Mouse (Mus musculus) neural tube, embryonic 11.5 days (tissue): ENCODE measurements at regions not wholly inside any gene's neighbourhood (a gene's known extent, or its start where the extent isn't known, plus 50 kb on each side); places are given as distances from the start of the nearest gene placed in this dataset.
A peak's percentile ranks its signal among the peaks of the same experiment; 100 is the strongest.

ENCODE experiments used
- ATAC-seq: fragments of 200-750 bp; cut with Nextera tagmentation; 2 replicates; pipeline ENCODE4 v1.8.0; 2017; ENCODE audit warnings: moderate number of reproducible peaks, mild to moderate bottlenecking, moderate TSS enrichment, moderate library complexity; ENCODE audit not compliant: insufficient read depth, low FRiP score, low TSS enrichment
- DNase-seq: peaks from one replicate; pipeline ENCODE4 v3.0.0-alpha.2; 2015; ENCODE audit warnings: low spot score
- H3K27ac ChIP-seq: fragments of 300-500 bp; sonication (generic); 2 replicates; pipeline ENCODE4 v1.5.1; 2014; ENCODE audit warnings: low read depth, mild to moderate bottlenecking, low read length
- H3K27me3 ChIP-seq: fragments of 300-500 bp; sonication (generic); 2 replicates; pipeline ENCODE4 v1.6.1; 2014; ENCODE audit warnings: mild to moderate bottlenecking, low read length, mixed read lengths; ENCODE audit not compliant: control insufficient read depth, insufficient read depth
- H3K36me3 ChIP-seq: fragments of 300-500 bp; sonication (generic); 2 replicates; pipeline ENCODE4 v1.6.1; 2014; ENCODE audit warnings: mild to moderate bottlenecking, low read length, moderate library complexity, mixed read lengths; ENCODE audit not compliant: control insufficient read depth, insufficient read depth
- H3K4me1 ChIP-seq: fragments of 300-500 bp; sonication (generic); 2 replicates; pipeline ENCODE4 v1.6.1; 2014; ENCODE audit warnings: low read length, mixed read lengths; ENCODE audit not compliant: control insufficient read depth, insufficient read depth
- H3K4me2 ChIP-seq: fragments of 300-500 bp; sonication (generic); 2 replicates; pipeline ENCODE4 v1.6.1; 2014; ENCODE audit warnings: low read depth, mild to moderate bottlenecking, moderate library complexity
- H3K4me3 ChIP-seq: fragments of 300-500 bp; sonication (generic); 2 replicates; pipeline ENCODE4 v1.5.1; 2014; ENCODE audit warnings: low read depth, low read length
- H3K9ac ChIP-seq: fragments of 300-500 bp; sonication (generic); 2 replicates; pipeline ENCODE4 v1.6.1; 2014; ENCODE audit warnings: mild to moderate bottlenecking, low read length
- H3K9me3 ChIP-seq: fragments of 300-500 bp; sonication (generic); 2 replicates; pipeline ENCODE4 v1.6.1; 2016; ENCODE audit warnings: low read length; ENCODE audit not compliant: control insufficient read depth
- WGBS: fragments of 180-500 bp; shearing (Covaris S2); extraction: QIAGEN DNeasy Blood & Tissue Kit; methylation state at CpG from one replicate; pipeline ENCODE4 v1.1.7; 2014; 5-methylcytosine and 5-hydroxymethylcytosine counted together

DNA sequence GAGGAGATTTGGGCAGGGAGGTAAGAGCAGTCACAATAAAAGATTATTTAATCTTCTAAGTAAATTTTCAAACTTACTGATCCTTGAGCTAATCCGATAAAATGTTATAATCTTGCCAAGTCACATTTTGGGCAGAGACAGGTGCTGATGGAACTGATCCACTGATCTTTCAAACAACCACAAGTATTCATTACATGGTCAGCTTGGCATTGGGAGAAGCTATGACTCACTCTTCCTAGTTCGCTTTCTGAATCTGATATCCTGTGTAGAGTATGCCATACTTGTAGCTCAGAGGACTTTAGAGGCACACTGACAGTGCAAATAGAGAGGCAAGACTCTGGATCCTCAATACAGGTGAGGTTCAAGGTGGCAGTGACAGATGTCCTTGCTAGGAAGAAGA, 142.4 kb upstream of the Col1a2 start:
- H3K27ac ChIP-seq, result no peak overlapping the region
- DNase-seq, result no peak
- H3K9me3 ChIP-seq, result no peaks in the 10 kb centered on the region
- no peaks in the 10 kb centered on the region for H3K27me3 ChIP-seq
- WGBS, result 100% methylated on average over 2 of the region's 2 CpGs
- no peak overlapping the region for H3K4me3 ChIP-seq
- H3K36me3 ChIP-seq, result no peaks in the 10 kb centered on the region
- no peak overlapping the region for H3K9ac ChIP-seq
- no peaks in the 10 kb centered on the region for H3K4me1 ChIP-seq
- no peak overlapping the region for H3K4me2 ChIP-seq
- no peak for ATAC-seq

DNA sequence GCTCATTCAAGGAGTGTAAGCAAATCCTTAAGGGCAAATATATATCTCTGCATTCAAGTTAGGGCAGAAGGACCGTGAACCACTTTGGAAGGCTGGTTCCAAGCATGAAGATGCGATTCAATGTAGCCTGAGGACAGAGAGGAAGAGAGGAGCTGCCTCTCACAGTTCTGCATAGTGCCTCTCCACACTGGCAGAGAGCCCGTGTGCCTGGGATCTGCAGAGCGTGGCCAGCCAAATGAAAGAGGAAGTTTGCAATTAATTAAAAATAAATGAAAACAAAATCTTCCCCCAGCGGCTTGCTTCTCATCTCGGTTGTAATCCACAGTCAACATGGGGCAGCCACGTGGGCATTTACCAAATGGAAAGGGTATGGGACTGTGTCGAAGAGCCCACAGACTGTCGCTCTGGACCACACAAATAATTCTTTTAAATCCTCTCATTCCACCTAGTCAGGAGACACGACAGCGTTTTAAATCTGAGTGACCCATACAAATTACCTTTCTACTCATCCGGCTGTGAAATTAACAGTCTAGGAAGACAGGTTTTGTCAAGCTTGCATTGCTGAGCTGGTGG, 129.1 kb upstream of the Col1a2 start:
- DNase-seq, result no peak
- H3K4me2 ChIP-seq, result no peak overlapping the region
- no peak overlapping the region for H3K4me3 ChIP-seq
- 85% methylated on average over 12 of the region's 12 CpGs for WGBS
- no peaks in the 10 kb centered on the region for H3K9me3 ChIP-seq
- H3K36me3 ChIP-seq, result no peaks in the 10 kb centered on the region
- no peak overlapping the region for H3K9ac ChIP-seq
- H3K4me1 ChIP-seq, result no peaks in the 10 kb centered on the region
- H3K27ac ChIP-seq, result no peak overlapping the region
- no peak for ATAC-seq
- no peaks in the 10 kb centered on the region for H3K27me3 ChIP-seq

DNA sequence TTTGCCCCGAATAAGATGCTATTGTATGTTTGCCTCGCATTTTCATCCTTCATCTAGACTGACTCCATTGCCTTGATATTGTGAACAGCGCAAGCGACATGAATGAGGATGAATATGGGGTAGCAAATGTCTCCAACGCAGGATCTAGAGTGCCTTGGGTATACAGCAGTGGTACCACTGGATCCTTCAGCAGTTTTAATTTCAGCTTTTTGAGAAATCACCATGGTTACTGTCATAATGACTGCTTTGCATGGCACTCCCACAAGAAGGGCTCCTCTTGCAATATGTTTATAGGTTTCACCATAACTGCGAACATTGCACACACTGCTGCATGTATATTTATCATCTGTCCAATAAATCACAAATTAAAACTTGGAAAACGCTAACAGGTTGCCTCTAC, 107.8 kb upstream of the Col1a2 start:
- Histone ChIP-seq H3K36me3 (no peaks in the 10 kb centered on the region), H3K4me2 (no peak overlapping the region), H3K27me3 (no peaks in the 10 kb centered on the region), H3K4me3 (no peak overlapping the region), H3K9me3 (no peaks in the 10 kb centered on the region), H3K27ac (no peak overlapping the region), H3K4me1 (peaks cover 13% of the 10 kb centered on the region), H3K9ac (no peak overlapping the region)
- ATAC-seq, result no peak
- 62% methylated on average over 7 of the region's 7 CpGs for WGBS
- DNase-seq, result no peak

DNA sequence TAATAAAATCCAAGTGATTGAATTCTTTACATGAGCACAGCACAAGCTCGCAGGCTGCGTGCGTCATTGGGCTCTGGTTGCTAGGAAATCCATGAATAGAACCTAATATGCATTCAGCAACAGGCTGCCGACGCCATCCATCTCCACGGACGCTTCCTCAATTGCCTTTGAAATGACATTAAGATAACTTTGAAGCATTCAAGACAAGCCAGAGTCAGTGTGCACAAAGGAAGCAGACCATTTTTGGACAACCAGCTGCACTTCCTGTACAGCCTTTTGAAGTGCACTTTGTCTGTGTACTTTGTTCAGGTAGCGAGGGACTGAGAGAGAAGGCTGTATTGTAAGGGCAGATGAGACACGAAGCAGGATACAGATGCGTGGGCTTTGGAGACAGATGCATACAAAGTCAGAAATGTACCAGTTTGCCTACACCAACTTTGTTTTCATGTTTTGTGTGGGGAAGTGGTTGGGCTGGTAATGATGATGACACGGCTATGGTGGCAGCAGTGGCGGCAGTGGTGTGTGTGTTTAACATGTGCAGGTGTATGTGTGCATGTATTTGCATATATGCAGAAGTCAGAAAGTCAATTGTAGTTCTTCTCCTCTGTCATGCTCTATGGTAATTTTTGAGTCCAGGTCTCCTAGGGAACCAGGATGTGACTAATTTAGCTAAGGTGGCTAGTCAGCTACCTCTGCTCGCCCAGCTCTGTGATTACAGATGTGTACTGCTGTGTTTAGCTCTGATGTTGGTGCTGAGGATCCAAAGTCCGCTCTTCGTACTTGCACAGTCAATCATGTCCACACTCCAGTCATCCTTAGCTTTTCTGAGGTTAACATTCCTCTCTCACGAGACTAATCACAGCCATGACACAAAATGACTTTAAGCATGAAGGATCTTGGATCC, 106.7 kb upstream of the Col1a2 start:
- 49% methylated on average over 16 of the region's 16 CpGs for WGBS
- Histone ChIP-seq H3K9me3 (no peaks in the 10 kb centered on the region), H3K27me3 (no peaks in the 10 kb centered on the region), H3K4me1 (peaks cover 13% of the 10 kb centered on the region), H3K36me3 (no peaks in the 10 kb centered on the region), H3K27ac (no peak overlapping the region), H3K9ac (no peak overlapping the region), H3K4me3 (no peak overlapping the region), H3K4me2 (no peak overlapping the region)
- peak; percentile 72 for DNase-seq
- peak; percentile 48 for ATAC-seq

DNA sequence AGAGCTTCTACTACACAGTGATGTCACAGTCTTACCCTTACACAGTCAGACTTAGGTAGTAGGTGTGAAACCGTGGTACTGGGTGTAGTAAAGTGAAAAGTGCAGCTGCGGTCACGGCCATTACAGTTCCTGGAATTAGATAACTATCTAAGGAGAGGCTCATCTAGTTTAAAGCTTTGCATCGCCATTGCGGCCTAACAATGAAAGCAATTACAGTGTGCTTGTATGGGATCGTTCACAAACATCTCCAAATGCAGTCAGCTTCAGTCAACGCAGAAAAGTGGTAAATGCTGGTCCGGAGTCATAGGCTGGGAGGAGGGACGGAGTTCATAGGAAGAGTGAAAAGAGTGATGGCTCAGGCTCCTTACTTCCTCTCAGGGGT, 106.0 kb upstream of the Col1a2 start:
- H3K9ac ChIP-seq, result no peak overlapping the region
- 79% methylated on average over 9 of the region's 9 CpGs for WGBS
- ATAC-seq (no peak), DNase-seq (no peak)
- no peak overlapping the region for H3K4me2 ChIP-seq
- no peaks in the 10 kb centered on the region for H3K27me3 ChIP-seq
- H3K9me3 ChIP-seq, result no peaks in the 10 kb centered on the region
- H3K27ac ChIP-seq, result no peak overlapping the region
- H3K4me3 ChIP-seq, result no peak overlapping the region
- H3K4me1 ChIP-seq, result peaks cover 13% of the 10 kb centered on the region
- no peaks in the 10 kb centered on the region for H3K36me3 ChIP-seq

DNA sequence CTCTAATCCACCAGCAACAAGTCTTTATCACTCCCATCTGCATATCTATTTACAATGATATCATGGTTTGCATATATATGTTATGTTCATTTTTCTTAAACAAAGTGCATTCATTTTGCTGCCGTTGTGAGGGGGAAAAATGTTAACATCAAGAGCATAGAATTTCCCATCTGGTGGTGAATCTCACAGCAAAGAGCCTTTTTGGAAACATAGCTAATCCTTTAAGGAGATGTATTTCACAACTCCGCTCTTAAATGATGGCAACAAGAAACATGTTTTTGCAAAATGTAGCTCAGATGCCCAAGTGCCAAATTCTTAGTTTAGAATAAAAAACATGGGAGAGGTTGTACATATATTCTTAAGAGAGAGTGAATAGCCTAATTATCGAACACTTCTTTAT, 99.3 kb upstream of the Col1a2 start:
- Histone ChIP-seq H3K36me3 (no peaks in the 10 kb centered on the region), H3K27me3 (no peaks in the 10 kb centered on the region), H3K4me3 (no peak overlapping the region), H3K4me2 (no peak overlapping the region), H3K27ac (no peak overlapping the region), H3K4me1 (no peaks in the 10 kb centered on the region), H3K9me3 (no peaks in the 10 kb centered on the region), H3K9ac (no peak overlapping the region)
- WGBS, result 95% methylated on average over 3 of the region's 3 CpGs
- ATAC-seq (no peak), DNase-seq (no peak)

DNA sequence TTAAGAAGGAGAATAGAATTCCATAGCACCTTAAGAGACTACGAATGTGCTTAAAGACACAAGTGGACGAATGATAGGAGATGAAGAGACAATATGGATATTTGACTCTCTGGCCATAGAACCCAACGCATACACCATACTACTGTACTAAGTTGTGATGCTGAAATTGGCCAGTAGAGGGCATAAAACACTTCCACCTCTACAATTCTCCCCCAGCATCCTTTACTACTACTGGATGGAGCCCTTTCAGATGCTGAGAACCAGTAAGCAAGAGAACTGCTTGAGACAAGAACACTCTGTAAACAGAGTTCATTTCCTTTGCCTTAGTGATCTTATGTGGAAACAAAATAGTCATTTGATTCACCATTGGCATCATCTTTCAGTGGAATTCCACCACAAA, 96.9 kb upstream of the Col1a2 start:
- H3K9ac ChIP-seq, result no peak overlapping the region
- no peaks in the 10 kb centered on the region for H3K4me1 ChIP-seq
- no peak for DNase-seq
- WGBS, result 46% methylated on average over 3 of the region's 3 CpGs
- H3K4me2 ChIP-seq, result no peak overlapping the region
- H3K4me3 ChIP-seq, result no peak overlapping the region
- ATAC-seq, result no peak
- H3K36me3 ChIP-seq, result no peaks in the 10 kb centered on the region
- no peak overlapping the region for H3K27ac ChIP-seq
- no peaks in the 10 kb centered on the region for H3K9me3 ChIP-seq
- H3K27me3 ChIP-seq, result no peaks in the 10 kb centered on the region

DNA sequence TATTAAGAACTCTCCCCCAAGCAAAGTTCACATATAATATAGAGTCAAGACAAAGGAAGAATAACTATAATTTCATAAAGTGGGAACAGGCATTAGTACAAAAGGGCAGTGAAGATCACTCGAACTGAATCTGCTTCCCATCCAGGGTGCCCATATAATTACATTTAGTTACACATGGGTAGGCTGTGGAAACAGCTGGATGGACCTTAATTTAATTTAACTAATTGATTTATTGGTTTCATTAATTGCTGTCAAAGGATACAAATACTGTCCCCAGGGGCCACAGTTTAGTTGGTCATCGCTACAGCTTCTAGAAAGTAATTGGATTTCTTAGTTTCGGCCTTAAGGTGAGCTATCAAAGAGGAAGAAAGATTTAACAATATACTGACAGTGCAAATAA, 91.4 kb upstream of the Col1a2 start:
- DNase-seq (no peak), ATAC-seq (no peak)
- WGBS, result 74% methylated on average over 3 of the region's 3 CpGs

DNA sequence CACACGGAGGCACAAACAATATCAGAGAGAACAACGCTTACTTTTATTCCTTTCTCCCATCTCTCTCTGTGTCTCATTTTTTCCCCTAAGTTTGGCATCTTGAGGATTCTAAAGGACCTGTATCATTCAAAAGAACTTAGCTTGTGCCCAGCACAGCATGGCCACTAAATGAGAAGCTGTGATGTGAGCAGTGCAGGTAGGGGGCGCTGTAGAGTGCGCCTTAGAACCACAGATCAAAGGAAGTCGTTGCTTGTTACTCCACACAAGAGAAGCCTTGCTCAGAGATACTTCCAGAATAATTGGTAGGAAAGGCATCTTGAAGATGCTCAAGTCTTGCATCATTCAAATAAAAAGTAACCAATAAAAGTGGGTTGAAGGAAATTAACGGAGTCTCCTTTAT, 90.4 kb upstream of the Col1a2 start:
- Histone ChIP-seq H3K27ac (no peak overlapping the region), H3K36me3 (no peaks in the 10 kb centered on the region), H3K9ac (no peak overlapping the region), H3K9me3 (no peaks in the 10 kb centered on the region), H3K4me2 (no peak overlapping the region), H3K27me3 (no peaks in the 10 kb centered on the region), H3K4me3 (no peak overlapping the region), H3K4me1 (0 out of 2 replicates have a peak, but pooled peaks cover 2% of the 10 kb centered on the region)
- DNase-seq, result peak; percentile 48
- ATAC-seq, result no peak
- 36% methylated on average over 6 of the region's 6 CpGs for WGBS

More for the DNA sequence above, 91.4 kb upstream of the Col1a2 start:
- H3K4me1 ChIP-seq, result 0 out of 2 replicates have a peak, but pooled peaks cover 2% of the 10 kb centered on the region
- no peak overlapping the region for H3K27ac ChIP-seq
- H3K4me3 ChIP-seq, result no peak overlapping the region
- no peak overlapping the region for H3K9ac ChIP-seq
- H3K27me3 ChIP-seq, result no peaks in the 10 kb centered on the region
- no peaks in the 10 kb centered on the region for H3K9me3 ChIP-seq
- no peaks in the 10 kb centered on the region for H3K36me3 ChIP-seq
- no peak overlapping the region for H3K4me2 ChIP-seq
